Mouse (Mus musculus) CH12.LX (cell line): Measurements from ENCODE around the gene Fars2. TPM values are rescaled to one million over a fixed set of nuclear protein-coding genes. Genes with fewer than 3 reads are reported as not detected.

Experiments used
- DNase-seq: peaks from one replicate; pipeline ENCODE4 v3.0.0-alpha.2; 2013; ENCODE audit errors: extremely low read depth
- H3K27ac ChIP-seq: 2 replicates; pipeline ENCODE4 v1.5.1; 2012; ENCODE audit warnings: low read depth, mild to moderate bottlenecking, control low read depth, moderate library complexity; ENCODE audit not compliant: insufficient read depth
- H3K27me3 ChIP-seq: replicated peaks from 2 replicates; pipeline ENCODE3; 2012; ENCODE audit warnings: inconsistent platforms
- H3K36me3 ChIP-seq, 2 experiments: replicated peaks in 1 of 2; 2 replicates each; pipeline versions ENCODE3 to v1.6.1; 2012; ENCODE audit warnings: inconsistent platforms in 1 of 2, low read length in 1 of 2, mild to moderate bottlenecking in 1 of 2, mixed read lengths in 1 of 2, moderate library complexity in 1 of 2; ENCODE audit not compliant: control insufficient read depth in 1 of 2, insufficient read depth in 1 of 2
- H3K4me1 ChIP-seq, 2 experiments: 2 replicates each; pipeline ENCODE4 v1.6.1; 2012; ENCODE audit warnings: inconsistent platforms in 1 of 2, moderate library complexity in 1 of 2; ENCODE audit not compliant: insufficient read depth in 2 of 2, control insufficient read depth in 1 of 2
- H3K4me2 ChIP-seq: 2 replicates; pipeline ENCODE4 v1.6.1; 2012; ENCODE audit warnings: low read depth, mild to moderate bottlenecking, control low read depth; ENCODE audit not compliant: poor library complexity, insufficient read depth, severe bottlenecking
- H3K4me3 ChIP-seq, 3 experiments: fragments of 150-350 bp in 1 of 3; sonication (generic) in 1 of 3; replicated peaks in 1 of 3; 2 replicates each; pipeline versions ENCODE3 to v1.5.1; 2011 to 2012; ENCODE audit warnings: low read depth in 2 of 3, low read length in 2 of 3, mild to moderate bottlenecking in 2 of 3, moderate library complexity in 2 of 3, control low read depth in 1 of 3, improper control_type of control experiment in 1 of 3, inconsistent platforms in 1 of 3, mixed read lengths in 1 of 3; ENCODE audit not compliant: poor library complexity in 1 of 3
- H3K79me2 ChIP-seq: replicated peaks from 2 replicates; pipeline ENCODE4 v1.6.1; 2012; ENCODE audit warnings: mild to moderate bottlenecking, moderate library complexity; ENCODE audit not compliant: control insufficient read depth, poor library complexity, insufficient read depth, severe bottlenecking; ENCODE audit errors: extremely low read depth
- H3K9ac ChIP-seq: 2 replicates; pipeline ENCODE4 v1.6.1; 2012; ENCODE audit warnings: low read depth, mild to moderate bottlenecking, control low read depth, moderate library complexity; ENCODE audit not compliant: insufficient read depth
- H3K9me3 ChIP-seq: replicated peaks from 2 replicates; pipeline ENCODE3; 2012; ENCODE audit warnings: low read length, inconsistent platforms, mixed read lengths
- BHLHE40 ChIP-seq: IDR thresholded peaks from 2 replicates; pipeline ENCODE4 v1.6.1; 2011; ENCODE audit warnings: mild to moderate bottlenecking, low read depth, low read length, improper control_type of control experiment
- CHD2 ChIP-seq: IDR thresholded peaks from 2 replicates; pipeline ENCODE4 v1.6.1; 2011; ENCODE audit warnings: low read length, improper control_type of control experiment
- CTCF ChIP-seq, 2 experiments: IDR thresholded peaks in 1 of 2; conservative IDR thresholded peaks in 1 of 2; 2 replicates each; pipeline ENCODE4 v1.5.1; 2011 to 2012; ENCODE audit warnings: low read depth in 2 of 2, low read length in 2 of 2, improper control_type of control experiment in 1 of 2, inconsistent platforms in 1 of 2, mild to moderate bottlenecking in 1 of 2, moderate library complexity in 1 of 2
- E2F4 ChIP-seq: IDR thresholded peaks from 2 replicates; pipeline ENCODE4 v1.6.1; 2011; ENCODE audit warnings: low read depth, low read length, improper control_type of control experiment; ENCODE audit not compliant: insufficient replicate concordance
- GABPA ChIP-seq: IDR thresholded peaks from 2 replicates; pipeline ENCODE4 v1.6.1; 2012; ENCODE audit warnings: low read depth, low read length, improper control_type of control experiment, inconsistent platforms; ENCODE audit not compliant: insufficient replicate concordance
- IRF4 ChIP-seq: IDR thresholded peaks from 2 replicates; pipeline ENCODE4 v1.6.1; 2014; ENCODE audit warnings: low read depth, mild to moderate bottlenecking, inconsistent platforms, low read length, improper control_type of control experiment
- KAT2A ChIP-seq: IDR thresholded peaks from 2 replicates; pipeline ENCODE4 v1.6.1; 2012; ENCODE audit warnings: low read length, improper control_type of control experiment, inconsistent platforms; ENCODE audit not compliant: insufficient replicate concordance
- MAFK ChIP-seq: IDR thresholded peaks from 2 replicates; pipeline ENCODE4 v1.6.1; 2011; ENCODE audit warnings: low read length, improper control_type of control experiment; ENCODE audit not compliant: insufficient replicate concordance
- MXI1 ChIP-seq: IDR thresholded peaks from 2 replicates; pipeline ENCODE4 v1.6.1; 2011; ENCODE audit warnings: mild to moderate bottlenecking, low read depth, low read length, improper control_type of control experiment
- MYC ChIP-seq: IDR thresholded peaks from 2 replicates; pipeline ENCODE4 v1.6.1; 2011; ENCODE audit warnings: low read depth, mild to moderate bottlenecking, improper control_type of control experiment, low read length
- NELFE ChIP-seq: IDR thresholded peaks from 2 replicates; pipeline ENCODE4 v1.6.1; 2011; ENCODE audit warnings: low read depth, low read length, improper control_type of control experiment
- NRF1 ChIP-seq: IDR thresholded peaks from 2 replicates; pipeline ENCODE4 v1.6.1; 2014; ENCODE audit warnings: low read depth, mild to moderate bottlenecking, inconsistent platforms, low read length, improper control_type of control experiment, moderate library complexity
- POLR2AphosphoS2 ChIP-seq: IDR thresholded peaks from 2 replicates; pipeline ENCODE4 v1.6.1; 2011; ENCODE audit warnings: low read depth, low read length, improper control_type of control experiment
- RAD21 ChIP-seq: IDR thresholded peaks from 2 replicates; pipeline ENCODE4 v1.6.1; 2011; ENCODE audit warnings: low read depth, mild to moderate bottlenecking, low read length, improper control_type of control experiment, moderate library complexity
- RCOR1 ChIP-seq: conservative IDR thresholded peaks from 2 replicates; pipeline ENCODE4 v1.6.1; 2012; ENCODE audit warnings: low read depth, mild to moderate bottlenecking, inconsistent platforms, low read length, improper control_type of control experiment
- SIN3A ChIP-seq: IDR thresholded peaks from 2 replicates; pipeline ENCODE4 v1.6.1; 2012; ENCODE audit warnings: low read length, improper control_type of control experiment, inconsistent platforms
- SMC3 ChIP-seq: IDR thresholded peaks from 2 replicates; pipeline ENCODE4 v1.6.1; 2011; ENCODE audit warnings: low read depth, low read length, improper control_type of control experiment
- TBP ChIP-seq: conservative IDR thresholded peaks from 2 replicates; pipeline ENCODE4 v1.6.1; 2011; ENCODE audit warnings: low read depth, low read length, improper control_type of control experiment
- TCF12 ChIP-seq: IDR thresholded peaks from 2 replicates; pipeline ENCODE4 v1.6.1; 2014; ENCODE audit warnings: low read depth, mild to moderate bottlenecking, inconsistent platforms, low read length, improper control_type of control experiment
- USF2 ChIP-seq: conservative IDR thresholded peaks from 2 replicates; pipeline ENCODE4 v1.6.1; 2011; ENCODE audit warnings: low read depth, low read length, improper control_type of control experiment
- ZC3H11A ChIP-seq: IDR thresholded peaks from 2 replicates; pipeline ENCODE4 v1.6.1; 2012; ENCODE audit warnings: low read depth, mild to moderate bottlenecking, inconsistent platforms, low read length, improper control_type of control experiment
- ZKSCAN1 ChIP-seq: IDR thresholded peaks from 2 replicates; pipeline ENCODE4 v1.6.1; 2012; ENCODE audit warnings: low read depth, inconsistent platforms, low read length, improper control_type of control experiment, borderline replicate concordance
- ZMIZ1 ChIP-seq: IDR thresholded peaks from 2 replicates; pipeline ENCODE4 v1.6.1; 2012; ENCODE audit warnings: low read depth, mild to moderate bottlenecking, inconsistent platforms, low read length, improper control_type of control experiment
- ZNF384 ChIP-seq: IDR thresholded peaks from 2 replicates; pipeline ENCODE4 v1.6.1; 2012; ENCODE audit warnings: low read depth, low read length, improper control_type of control experiment, inconsistent platforms
- dilution Hi-C: fragments of 300-500 bp; cut with MboI; formaldehyde crosslinking; loops from 2 replicates; pipeline ENCODE4 v1.14.3; 2020; ENCODE audit warnings: low sequenced_read_pairs; ENCODE audit not compliant: extremely low pct_unique_long_range_greater_than_20kb, extremely low pct_ligation_motif_present
- in situ Hi-C: fragments of 300-500 bp; cut with MboI; formaldehyde crosslinking; loops from 3 replicates; pipeline ENCODE4 v1.14.3; 2019; ENCODE audit warnings: low sequenced_read_pairs, low pct_ligation_motif_present, low pct_unique_long_range_greater_than_20kb, mixed read lengths
- polyA plus RNA-seq: library from polyadenylated mRNA; unstranded; fragments of >175 nt; gene quantifications from 2 replicates; pipeline ENCODE4 v1.2.1, GENCODE M21; 2012; ENCODE audit warnings: low read depth; ENCODE audit not compliant: insufficient read length
- total RNA-seq, 2 experiments: library from RNA; depleted of rRNA; stranded (reverse); fragments of 300-350 nt in 1 of 2; fragments of >200 nt in 1 of 2; gene quantifications; 2 replicates each; pipeline ENCODE4 v1.2.3; 2012 to 2014

The Fars2 gene
- total and polyA plus RNA-seq, 3 experiments = 30.2 to 47.7 (median 46.4) TPM

DNA sequence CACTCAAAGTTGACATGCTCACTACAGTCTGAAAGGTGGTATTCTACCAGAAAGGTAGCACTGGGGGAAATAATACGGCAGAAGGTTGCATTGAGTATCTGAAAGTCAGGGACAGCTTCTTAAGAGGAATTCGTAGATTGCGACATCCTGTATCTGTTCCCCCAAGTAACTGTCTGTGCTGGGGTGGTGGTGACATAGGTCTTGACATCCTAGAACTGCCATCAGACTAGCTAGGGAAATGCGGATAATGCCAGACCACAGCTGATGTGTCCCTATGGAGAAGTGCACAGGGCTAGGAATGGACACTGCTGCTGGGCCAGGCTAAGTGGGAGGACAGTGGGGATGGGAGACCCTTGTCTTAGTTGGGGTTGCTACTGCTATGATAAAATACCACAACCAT lies 8.7 kb upstream of the Fars2 start:
- no peak overlapping the region for H3K9ac ChIP-seq
- no peak overlapping the region for H3K4me3 ChIP-seq
- H3K9me3 ChIP-seq = no peaks in the 10 kb centered on the region
- H3K4me2 ChIP-seq = no peak overlapping the region
- H3K4me1 ChIP-seq = peaks cover 0 to 16% of the 10 kb centered on the region in 2 experiments; a peak in 1 of 4 replicates
- dilution Hi-C loops (no loop called here), in situ Hi-C loops (no loop called here)
- DNase-seq = no peak
- peaks cover 7 to 39% of the 10 kb centered on the region in 2 experiments for H3K36me3 ChIP-seq
- no peaks in the 10 kb centered on the region for H3K27me3 ChIP-seq
- no peak overlapping the region for H3K27ac ChIP-seq
- TF ChIP-seq TBP (no peak), POLR2AphosphoS2 (no peak), E2F4 (no peak), ZMIZ1 (no peak), TCF12 (no peak), USF2 (no peak), BHLHE40 (no peak), ZNF384 (no peak), NRF1 (no peak), ZKSCAN1 (no peak), MXI1 (no peak)
- TF ChIP-seq, all 38 proteins: peak for 0
- no peaks in the 10 kb centered on the region for H3K79me2 ChIP-seq

DNA sequence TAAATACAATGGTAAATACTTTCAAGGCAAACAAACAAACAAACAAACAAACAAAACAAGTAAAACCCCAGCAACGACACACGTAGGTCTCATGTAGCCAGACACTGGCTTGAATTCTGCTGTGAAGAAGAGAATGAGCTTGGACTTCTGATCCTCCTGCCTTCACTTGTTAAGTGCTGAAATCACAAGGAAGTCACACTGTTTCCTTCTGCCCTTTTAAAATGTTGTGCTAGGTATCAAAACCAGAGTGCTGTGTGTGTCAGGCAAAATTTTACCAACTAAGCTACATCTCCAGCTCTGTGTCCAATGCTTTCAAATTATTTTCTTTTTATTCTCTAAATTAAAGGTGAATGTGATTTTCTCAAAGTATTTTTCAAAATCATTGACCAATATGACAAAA lies 5.9 kb upstream of the Fars2 start:
- no peak for TF ChIP-seq ZC3H11A
- no peak for TF ChIP-seq MAFK
- TF ChIP-seq GABPA = no peak
- TF ChIP-seq POLR2AphosphoS2 = no peak
- no peak for TF ChIP-seq RAD21
- TF ChIP-seq CHD2 = no peak
- TF ChIP-seq SMC3 = no peak
- TF ChIP-seq IRF4 = no peak
- TF ChIP-seq RCOR1 = no peak
- no peak for TF ChIP-seq SIN3A
- no peak for TF ChIP-seq USF2
- TF ChIP-seq MYC = no peak
- no peak for TF ChIP-seq KAT2A
- no peak for TF ChIP-seq NELFE
- no peak for TF ChIP-seq CTCF (conservative IDR thresholded peaks at IDR 0.05 in 1 of 2, IDR thresholded peaks at IDR 0.05 in 1 of 2; ENCODE audit: low read depth in 2 of 2, low read length in 2 of 2)
- no peak for TF ChIP-seq MXI1
- no peak for TF ChIP-seq BHLHE40
- Histone ChIP-seq H3K9ac (no peak overlapping the region), H3K9me3 (no peaks in the 10 kb centered on the region), H3K27me3 (no peaks in the 10 kb centered on the region), H3K4me1 (peaks cover 2 to 42% of the 10 kb centered on the region in 2 experiments; a peak in 2 of 4 replicates), H3K27ac (no peak overlapping the region), H3K79me2 (peaks cover 2% of the 10 kb centered on the region; the same call in 1 of the 2 replicates), H3K4me3 (no peak overlapping the region), H3K4me2 (no peak overlapping the region), H3K36me3 (peaks cover 7 to 38% of the 10 kb centered on the region in 2 experiments)
- dilution Hi-C loops = no loop called here
- in situ Hi-C loops = loop anchor here (10.0 kb wide), 1 partner anchor 87 kb away; no protein-coding TSS in a partner anchor
- DNase-seq = no peak
